Mouse (Mus musculus) myocyte (in vitro differentiated cells): ENCODE measurements around the gene Fkbp15.

Experiments used
- CEBPB ChIP-seq: IDR thresholded peaks from 2 replicates; pipeline ENCODE4 v1.6.1; 2011; ENCODE audit warnings: mild to moderate bottlenecking, moderate library complexity; ENCODE audit not compliant: poor library complexity, insufficient read depth, severe bottlenecking
- MYOG ChIP-seq, 3 experiments: IDR thresholded peaks; one replicate each; pipeline ENCODE4 v1.6.1; 2011; ENCODE audit warnings: control low read depth in 2 of 3, low read depth in 2 of 3, mild to moderate bottlenecking in 2 of 3; ENCODE audit not compliant: insufficient read length in 2 of 3, control insufficient read depth in 1 of 3, insufficient read depth in 1 of 3
- POLR2AphosphoS2 ChIP-seq: IDR thresholded peaks from one replicate; pipeline ENCODE4 v1.6.1; 2011; ENCODE audit warnings: low read depth, control low read depth; ENCODE audit not compliant: insufficient read length
- TCF12 ChIP-seq: IDR thresholded peaks from one replicate; pipeline ENCODE4 v1.6.1; 2011; ENCODE audit warnings: mild to moderate bottlenecking, control low read depth; ENCODE audit not compliant: poor library complexity, insufficient read depth, severe bottlenecking
- USF1 ChIP-seq: IDR thresholded peaks from one replicate; pipeline ENCODE4 v1.6.1; 2011; ENCODE audit warnings: low read depth, mild to moderate bottlenecking, control low read depth, moderate library complexity

- TF ChIP-seq MYOG (IDR thresholded peaks at IDR 0.05; ENCODE audit: control insufficient read depth in 1 of 3, insufficient read depth in 1 of 3, insufficient read length in 2 of 3, low read depth in 2 of 3) (no peak), USF1 (no peak), TCF12 (no peak), POLR2AphosphoS2 (no peak), CEBPB (no peak)
Observed at GRCm38 (mm10) chr4:62373668-62374067, 13.3 kb upstream of the Fkbp15 start.
